Mouse (Mus musculus): ENCODE results near the gene Eef2k. TPM values are rescaled to one million over a fixed set of nuclear protein-coding genes. Genes with fewer than 3 reads are reported as not detected.
"Not testable (repeated sequence)": the region's sequence is repeated elsewhere in the genome, so short reads cannot be mapped to it uniquely, and the experiment has no call there.

Eef2k gene
- polyA plus RNA-seq, 1 experiment from 2014 or later: 48.5 TPM

DNA sequence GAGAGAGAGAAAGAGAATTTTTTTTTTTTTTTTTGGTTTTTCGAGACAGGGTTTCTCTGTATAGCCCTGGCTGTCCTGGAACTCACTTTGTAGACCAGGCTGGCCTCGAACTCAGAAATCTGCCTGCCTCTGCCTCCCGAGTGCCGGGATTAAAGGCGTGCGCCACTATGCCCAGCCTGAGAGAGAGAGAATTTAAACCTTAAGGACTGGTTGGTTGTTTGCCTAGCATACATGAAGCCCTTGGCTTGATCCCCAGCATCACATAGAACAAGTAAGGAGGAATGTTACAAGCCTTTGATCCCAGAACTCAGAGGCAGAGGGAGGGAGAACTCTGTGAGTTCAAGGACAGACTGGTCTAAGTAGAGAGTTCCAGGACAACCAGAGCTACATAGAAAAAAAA, 68.6 kb downstream of the Eef2k start:
- not testable (repeated sequence) for H3K9ac ChIP-seq (ENCODE audit: low read length); H3K36me3 ChIP-seq (ENCODE audit: control insufficient read depth, insufficient read depth, low read length); H3K4me2 ChIP-seq (ENCODE audit: low read depth, low read length); H3K9me3 ChIP-seq (ENCODE audit: control insufficient read depth, low read length); H3K27ac ChIP-seq (ENCODE audit: low read length); H3K4me3 ChIP-seq (ENCODE audit: low read length); H3K4me1 ChIP-seq (replicated peaks; ENCODE audit: control insufficient read depth, insufficient read depth, low read length); H3K27me3 ChIP-seq (ENCODE audit: control insufficient read depth, insufficient read depth, low read depth, low read length); ATAC-seq (ENCODE audit: low read depth)
- WGBS: 80% methylated on average over 6 of the region's 6 CpGs

DNA sequence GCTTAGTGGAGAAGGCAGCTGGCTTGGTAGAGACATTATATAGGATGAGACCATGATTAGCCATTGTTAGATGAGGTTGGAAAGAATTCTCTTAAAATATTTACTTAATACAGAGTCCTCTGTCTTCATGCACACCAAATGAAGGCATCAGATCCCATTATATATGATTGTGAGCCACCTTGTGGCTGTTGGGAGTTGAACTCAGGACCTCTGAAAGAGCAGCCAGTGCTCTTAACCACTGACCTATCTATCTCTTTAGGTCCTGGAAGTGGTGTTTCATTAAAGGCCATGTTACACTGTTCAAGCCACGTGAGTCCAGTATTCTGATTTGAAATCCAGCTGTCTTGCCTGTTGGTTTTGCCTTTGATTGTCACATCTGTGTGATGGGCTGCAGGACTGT, 70.7 kb downstream of the Eef2k start:
- no peak overlapping the region for H3K4me2 ChIP-seq (ENCODE audit: low read depth, low read length)
- no peaks in the 10 kb centered on the region for H3K36me3 ChIP-seq (ENCODE audit: control insufficient read depth, insufficient read depth, low read length)
- 0 out of 2 replicates have a peak, but pooled peaks cover 2% of the 10 kb centered on the region for H3K4me1 ChIP-seq (replicated peaks; ENCODE audit: control insufficient read depth, insufficient read depth, low read length)
- H3K27ac ChIP-seq (ENCODE audit: low read length): no peak overlapping the region
- no peak overlapping the region for H3K4me3 ChIP-seq (ENCODE audit: low read length)
- H3K27me3 ChIP-seq (ENCODE audit: control insufficient read depth, insufficient read depth, low read depth, low read length): no peaks in the 10 kb centered on the region
- no peak overlapping the region for H3K9ac ChIP-seq (ENCODE audit: low read length)
- 55% methylated on average over 1 of the region's 1 CpGs for WGBS
- no peaks in the 10 kb centered on the region for H3K9me3 ChIP-seq (ENCODE audit: control insufficient read depth, low read length)
- ATAC-seq (ENCODE audit: low read depth): no peak

DNA sequence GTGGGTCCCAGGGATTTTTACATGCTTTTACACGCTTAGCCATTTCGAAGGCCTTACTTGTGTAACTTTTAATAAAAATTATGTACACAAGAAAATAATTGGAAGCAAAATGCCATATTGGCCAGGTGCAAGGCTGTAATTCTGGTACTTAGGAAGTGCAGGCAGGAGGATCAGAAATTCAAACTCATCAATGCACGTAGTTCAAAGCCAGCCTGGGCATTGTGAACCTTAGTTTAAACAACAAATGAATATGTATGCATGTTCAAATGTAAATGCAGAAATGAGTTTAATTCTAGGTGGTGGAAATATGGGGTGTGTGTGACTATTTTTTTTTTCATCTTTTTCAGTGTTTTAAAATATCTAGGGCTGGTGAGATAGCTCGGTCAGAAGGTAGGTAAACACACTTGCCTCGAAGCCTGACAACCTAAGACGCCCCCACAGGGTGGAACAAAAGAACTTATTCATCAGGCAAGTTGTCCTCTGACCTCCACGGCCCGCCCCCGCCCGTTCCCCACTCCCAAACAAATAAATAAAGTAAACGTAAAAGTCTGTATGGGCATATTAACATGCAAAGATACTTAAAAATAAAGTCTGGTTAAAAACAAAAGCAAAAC, 73.7 kb downstream of the Eef2k start:
- 28% methylated on average over 11 of the region's 11 CpGs for WGBS
- Histone ChIP-seq H3K4me1 (replicated peaks; ENCODE audit: control insufficient read depth, insufficient read depth, low read length) (peaks cover 12% of the 10 kb centered on the region), H3K9ac (ENCODE audit: low read length) (no peak overlapping the region), H3K4me2 (ENCODE audit: low read depth, low read length) (peak overlapping the region; percentile 27; the same call in 1 of the 2 replicates), H3K4me3 (ENCODE audit: low read length) (no peak overlapping the region), H3K27ac (ENCODE audit: low read length) (no peak overlapping the region), H3K36me3 (ENCODE audit: control insufficient read depth, insufficient read depth, low read length) (no peaks in the 10 kb centered on the region), H3K9me3 (ENCODE audit: control insufficient read depth, low read length) (no peaks in the 10 kb centered on the region), H3K27me3 (ENCODE audit: control insufficient read depth, insufficient read depth, low read depth, low read length) (no peaks in the 10 kb centered on the region)
- no peak for ATAC-seq (ENCODE audit: low read depth)

DNA sequence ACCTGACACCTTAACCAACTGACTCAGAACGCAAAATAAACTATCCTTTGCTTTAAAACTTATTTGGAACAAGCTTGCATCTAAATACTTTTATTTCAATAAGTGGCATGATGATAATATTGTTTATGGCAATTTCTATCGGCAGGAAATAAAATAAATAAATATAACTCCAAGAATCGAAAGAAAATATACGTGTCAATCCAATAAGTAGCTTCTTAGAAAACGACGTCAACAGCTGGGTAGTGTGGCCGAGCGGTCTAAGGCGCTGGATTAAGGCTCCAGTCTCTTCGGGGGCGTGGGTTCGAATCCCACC, 74.6 kb downstream of the Eef2k start:
- Histone ChIP-seq H3K4me2 (ENCODE audit: low read depth, low read length) (peak overlapping the region; percentile 46), H3K9ac (ENCODE audit: low read length) (peak overlapping the region; percentile 11; the same call in 1 of the 2 replicates), H3K4me3 (ENCODE audit: low read length) (peak overlapping the region; percentile 92), H3K4me1 (replicated peaks; ENCODE audit: control insufficient read depth, insufficient read depth, low read length) (peaks cover 12% of the 10 kb centered on the region), H3K36me3 (ENCODE audit: control insufficient read depth, insufficient read depth, low read length) (no peaks in the 10 kb centered on the region), H3K27ac (ENCODE audit: low read length) (no peak overlapping the region), H3K9me3 (ENCODE audit: control insufficient read depth, low read length) (no peaks in the 10 kb centered on the region), H3K27me3 (ENCODE audit: control insufficient read depth, insufficient read depth, low read depth, low read length) (no peaks in the 10 kb centered on the region)
- ATAC-seq (ENCODE audit: low read depth): no peak; the same call in 1 of the 2 replicates
- WGBS: 2% methylated on average over 12 of the region's 12 CpGs

DNA sequence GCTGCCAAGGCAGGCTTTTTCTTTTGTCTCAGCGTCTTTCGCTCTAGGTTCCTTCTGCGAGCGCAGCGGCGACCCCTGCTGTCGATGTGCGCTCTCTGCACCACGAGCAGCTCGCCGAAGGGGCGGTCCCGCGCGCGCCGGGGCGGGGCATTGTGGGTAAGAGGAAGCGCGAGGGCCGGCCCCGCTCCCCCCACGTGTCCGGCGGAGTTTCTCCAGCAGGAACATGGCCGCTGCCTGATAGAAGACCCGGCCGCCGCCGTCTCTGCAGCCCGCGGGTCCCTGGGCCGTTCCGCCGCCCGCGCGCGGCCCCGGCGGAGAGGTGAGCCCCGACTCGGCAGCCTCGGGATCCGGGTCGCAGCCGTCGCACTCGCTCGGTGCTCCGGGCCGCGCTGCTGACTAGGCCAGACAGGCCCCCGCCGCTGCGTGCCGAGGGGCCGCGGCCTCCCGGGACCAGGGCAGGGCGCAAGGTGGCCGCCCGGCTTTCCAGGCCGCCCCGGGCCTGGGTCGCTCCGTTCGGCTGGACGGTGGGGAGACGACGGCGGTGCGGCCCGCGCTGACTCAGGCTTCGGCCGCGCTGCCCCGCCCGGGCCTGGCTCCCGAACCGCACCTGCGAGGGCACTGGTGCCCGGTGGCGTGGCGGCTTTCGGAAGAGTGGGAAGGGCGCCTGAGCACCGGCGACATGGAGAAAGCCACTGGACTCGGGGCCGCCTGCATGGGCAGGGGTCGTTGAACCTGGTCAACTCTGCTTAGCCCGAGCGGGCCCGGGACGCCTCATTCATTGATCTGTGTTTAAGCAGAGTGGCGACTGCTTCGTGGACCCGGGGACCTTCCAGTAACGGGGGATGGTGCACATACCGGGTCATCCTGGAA, 75.2 kb downstream of the Eef2k start, which contains the start of gene Polr3e:
Polr3e (plus strand) TSS at position 153 of the 870 bp plus-strand sequence.
- H3K4me2 ChIP-seq (ENCODE audit: low read depth, low read length): peak within 1 kb of the TSS; percentile 80
- under 1% methylated on average over 93 of the region's 102 CpGs for WGBS

DNA sequence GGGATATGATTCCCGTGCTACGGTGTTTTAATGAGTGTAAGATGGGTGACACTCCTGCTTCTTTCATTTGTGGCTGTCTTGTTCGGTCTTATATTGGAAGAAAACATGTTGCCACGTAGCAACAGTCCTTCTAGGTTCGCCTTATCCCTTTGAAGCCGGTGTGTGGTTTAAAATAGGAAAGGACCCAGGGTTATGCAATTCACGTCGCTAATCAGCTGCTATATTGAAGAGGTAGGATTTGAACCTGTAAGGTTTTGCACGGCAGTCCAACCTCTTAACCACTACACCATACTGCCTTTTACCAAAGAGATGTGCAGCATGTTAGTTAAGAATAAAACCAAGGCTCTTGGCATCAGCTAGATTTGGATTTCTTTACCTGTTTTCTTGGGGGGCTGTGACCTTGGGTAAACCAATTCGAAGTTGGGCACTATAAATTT, 75.9 kb downstream of the Eef2k start:
- H3K27me3 ChIP-seq (ENCODE audit: control insufficient read depth, insufficient read depth, low read depth, low read length): no peaks in the 10 kb centered on the region
- H3K4me2 ChIP-seq (ENCODE audit: low read depth, low read length): peak overlapping the region; percentile 80
- H3K9me3 ChIP-seq (ENCODE audit: control insufficient read depth, low read length): no peaks in the 10 kb centered on the region
- 7% methylated on average over 10 of the region's 10 CpGs for WGBS
- peak overlapping the region; percentile 82 for H3K27ac ChIP-seq (ENCODE audit: low read length)
- peak overlapping the region; percentile 92 for H3K4me3 ChIP-seq (ENCODE audit: low read length)
- H3K9ac ChIP-seq (ENCODE audit: low read length): peak overlapping the region; percentile 90
- peak; percentile 43 for ATAC-seq (ENCODE audit: low read depth)
- H3K4me1 ChIP-seq (replicated peaks; ENCODE audit: control insufficient read depth, insufficient read depth, low read length): peaks cover 12% of the 10 kb centered on the region
- no peaks in the 10 kb centered on the region for H3K36me3 ChIP-seq (ENCODE audit: control insufficient read depth, insufficient read depth, low read length)

More for the DNA sequence above, 75.2 kb downstream of the Eef2k start, which contains the start of gene Polr3e:
- peak; percentile 97 for ATAC-seq (ENCODE audit: low read depth)
- peak within 1 kb of the TSS; percentile 82 for H3K27ac ChIP-seq (ENCODE audit: low read length)
- H3K9ac ChIP-seq (ENCODE audit: low read length): peak within 1 kb of the TSS; percentile 90
- H3K4me1 ChIP-seq (replicated peaks; ENCODE audit: control insufficient read depth, insufficient read depth, low read length): peaks cover 12% of the 10 kb centered on the region
- peak within 1 kb of the TSS; percentile 92 for H3K4me3 ChIP-seq (ENCODE audit: low read length)
- no peaks in the 10 kb centered on the region for H3K9me3 ChIP-seq (ENCODE audit: control insufficient read depth, low read length)
- no peaks in the 10 kb centered on the region for H3K36me3 ChIP-seq (ENCODE audit: control insufficient read depth, insufficient read depth, low read length)
- H3K27me3 ChIP-seq (ENCODE audit: control insufficient read depth, insufficient read depth, low read depth, low read length): no peaks in the 10 kb centered on the region

DNA sequence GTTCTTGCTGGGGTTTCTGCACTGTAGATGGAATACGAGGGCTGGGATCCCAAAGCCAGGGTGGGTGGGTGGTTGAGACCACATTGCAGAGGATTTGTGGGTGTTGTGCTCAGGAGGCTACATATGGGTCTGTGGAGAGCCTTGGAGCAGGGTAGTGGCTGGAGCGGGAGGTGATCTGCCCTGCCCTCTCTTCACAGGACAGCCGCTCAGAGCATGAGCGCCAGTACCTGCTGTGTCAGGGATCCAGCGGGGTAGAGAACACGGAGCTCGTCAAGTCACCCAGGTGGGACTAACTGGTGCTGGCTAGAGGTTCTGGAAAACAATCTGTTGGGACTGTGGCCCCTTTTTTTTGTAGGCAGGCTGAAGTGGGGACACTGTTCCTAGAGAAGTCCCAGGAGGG, 90.5 kb downstream of the Eef2k start:
- no peak overlapping the region for H3K27ac ChIP-seq (ENCODE audit: low read length)
- H3K9me3 ChIP-seq (ENCODE audit: control insufficient read depth, low read length): no peaks in the 10 kb centered on the region
- no peak overlapping the region for H3K4me3 ChIP-seq (ENCODE audit: low read length)
- no peaks in the 10 kb centered on the region for H3K4me1 ChIP-seq (replicated peaks; ENCODE audit: control insufficient read depth, insufficient read depth, low read length)
- H3K36me3 ChIP-seq (ENCODE audit: control insufficient read depth, insufficient read depth, low read length): peaks cover 44% of the 10 kb centered on the region
- no peaks in the 10 kb centered on the region for H3K27me3 ChIP-seq (ENCODE audit: control insufficient read depth, insufficient read depth, low read depth, low read length)
- no peak overlapping the region for H3K4me2 ChIP-seq (ENCODE audit: low read depth, low read length)
- ATAC-seq (ENCODE audit: low read depth): no peak
- 89% methylated on average over 7 of the region's 7 CpGs for WGBS
- no peak overlapping the region for H3K9ac ChIP-seq (ENCODE audit: low read length)

DNA sequence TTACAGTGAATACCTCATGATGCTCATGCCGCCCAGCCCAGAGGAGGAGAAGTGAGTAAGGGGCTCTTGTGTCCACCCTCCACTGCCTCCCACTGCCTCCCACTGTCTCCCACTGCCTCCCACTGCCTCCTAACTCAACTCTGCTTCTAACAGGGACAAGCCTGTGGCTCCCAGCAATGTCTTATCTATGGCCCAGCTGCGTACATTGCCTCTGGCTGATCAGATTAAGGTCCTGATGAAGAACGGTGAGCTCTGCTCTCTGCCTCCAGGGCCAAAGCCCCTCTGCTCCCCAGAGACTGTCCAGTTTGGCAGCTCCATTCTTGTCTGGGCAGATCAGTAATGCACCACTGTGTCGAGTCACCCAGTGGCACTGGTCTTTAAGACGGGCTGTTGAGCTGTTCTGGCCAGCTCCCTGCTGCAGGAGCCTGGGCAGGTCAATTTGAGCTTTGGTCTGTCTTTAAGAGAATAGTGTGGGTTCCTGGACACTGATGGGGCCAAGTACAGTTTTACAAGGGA, 91.1 kb downstream of the Eef2k start:
- Histone ChIP-seq H3K4me1 (replicated peaks; ENCODE audit: control insufficient read depth, insufficient read depth, low read length) (no peaks in the 10 kb centered on the region), H3K9me3 (ENCODE audit: control insufficient read depth, low read length) (no peaks in the 10 kb centered on the region), H3K4me3 (ENCODE audit: low read length) (no peak overlapping the region), H3K27ac (ENCODE audit: low read length) (no peak overlapping the region), H3K36me3 (ENCODE audit: control insufficient read depth, insufficient read depth, low read length) (peaks cover 39% of the 10 kb centered on the region), H3K4me2 (ENCODE audit: low read depth, low read length) (no peak overlapping the region), H3K27me3 (ENCODE audit: control insufficient read depth, insufficient read depth, low read depth, low read length) (no peaks in the 10 kb centered on the region), H3K9ac (ENCODE audit: low read length) (no peak overlapping the region)
- ATAC-seq (ENCODE audit: low read depth): no peak
- 90% methylated on average over 5 of the region's 5 CpGs for WGBS

DNA sequence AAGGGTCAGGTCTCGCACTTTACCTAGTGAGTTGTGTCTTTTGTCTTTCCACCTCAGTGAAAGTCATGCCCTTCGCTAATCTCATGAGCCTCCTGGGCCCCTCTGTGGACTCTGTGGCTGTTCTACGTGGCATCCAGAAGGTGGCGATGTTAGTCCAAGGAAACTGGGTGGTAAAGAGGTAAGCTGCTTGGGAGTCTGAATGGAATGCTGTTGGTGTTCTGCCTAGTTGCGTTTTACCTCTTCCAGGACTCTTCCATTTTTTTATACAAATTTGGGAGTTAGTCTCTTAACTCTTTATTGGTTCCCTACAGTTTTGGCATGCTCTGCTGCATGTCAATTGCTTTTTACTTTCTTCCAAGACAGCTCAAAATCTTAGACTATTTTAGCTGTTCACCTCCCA, 92.1 kb downstream of the Eef2k start:
- H3K9me3 ChIP-seq (ENCODE audit: control insufficient read depth, low read length): no peaks in the 10 kb centered on the region
- no peak overlapping the region for H3K4me3 ChIP-seq (ENCODE audit: low read length)
- WGBS: 25% methylated on average over 5 of the region's 5 CpGs
- H3K4me1 ChIP-seq (replicated peaks; ENCODE audit: control insufficient read depth, insufficient read depth, low read length): no peaks in the 10 kb centered on the region
- H3K27me3 ChIP-seq (ENCODE audit: control insufficient read depth, insufficient read depth, low read depth, low read length): no peaks in the 10 kb centered on the region
- H3K27ac ChIP-seq (ENCODE audit: low read length): no peak overlapping the region
- H3K36me3 ChIP-seq (ENCODE audit: control insufficient read depth, insufficient read depth, low read length): peaks cover 35% of the 10 kb centered on the region
- H3K9ac ChIP-seq (ENCODE audit: low read length): no peak overlapping the region
- peak; percentile 81 for ATAC-seq (ENCODE audit: low read depth)
- H3K4me2 ChIP-seq (ENCODE audit: low read depth, low read length): no peak overlapping the region
